Mouse (Mus musculus): Measurements from ENCODE around the gene Etl4.

The Etl4 gene

DNA sequence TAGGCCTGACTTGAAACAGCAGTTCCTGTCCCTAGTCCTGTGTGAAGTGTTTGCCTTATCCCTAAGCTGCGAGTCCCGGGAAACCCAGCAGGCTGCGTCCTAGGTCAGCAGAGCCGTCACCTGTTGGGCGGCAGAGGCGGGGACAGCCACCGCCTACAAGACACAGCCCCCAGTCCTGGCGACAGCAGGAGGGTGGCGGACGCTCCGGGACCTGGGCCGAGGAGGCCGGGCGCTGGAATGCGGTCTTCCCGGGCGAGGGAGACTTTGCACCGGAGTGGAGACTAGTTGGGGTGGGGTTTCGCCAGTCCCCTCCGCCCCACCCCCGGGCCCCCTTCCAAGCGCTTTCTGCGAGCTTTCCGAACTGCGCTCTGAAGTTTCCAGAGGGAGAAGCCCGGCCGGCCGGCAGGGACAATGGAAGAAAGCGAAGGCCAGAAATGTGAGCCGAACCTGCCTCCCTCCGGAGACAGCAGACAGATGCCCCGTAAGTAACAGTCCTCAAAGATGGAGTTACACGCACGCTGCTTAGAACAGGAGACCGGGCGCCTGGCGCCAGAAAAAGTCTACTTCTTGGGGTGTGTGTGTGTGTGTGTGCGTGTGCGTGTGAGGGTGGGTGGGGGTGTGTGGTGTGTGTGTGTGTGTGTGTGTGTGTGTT lies 610.0 kb downstream of the Etl4 start:
- no peak for DNase-seq (ENCODE audit: low read depth, low spot score)

DNA sequence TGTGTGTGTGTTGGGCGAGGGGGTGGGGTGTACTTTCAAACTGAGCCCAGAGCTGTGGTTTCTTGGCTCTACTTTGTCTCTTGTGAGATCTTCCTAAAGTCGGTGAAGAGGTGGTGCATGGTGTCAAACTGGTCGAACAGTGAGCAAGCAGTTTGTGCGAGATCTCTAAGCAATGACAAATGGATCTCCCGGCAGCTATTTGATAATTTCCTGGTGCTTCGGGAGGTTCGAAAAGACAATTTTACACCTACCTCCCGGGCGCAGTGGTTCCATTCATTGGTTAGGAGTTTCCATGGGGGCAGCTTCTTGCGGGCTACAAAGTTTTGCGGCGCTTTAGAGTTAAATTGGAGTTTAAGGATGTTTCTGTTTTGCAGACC lies 610.5 kb downstream of the Etl4 start:
- no peak for DNase-seq (ENCODE audit: low read depth, low spot score)

DNA sequence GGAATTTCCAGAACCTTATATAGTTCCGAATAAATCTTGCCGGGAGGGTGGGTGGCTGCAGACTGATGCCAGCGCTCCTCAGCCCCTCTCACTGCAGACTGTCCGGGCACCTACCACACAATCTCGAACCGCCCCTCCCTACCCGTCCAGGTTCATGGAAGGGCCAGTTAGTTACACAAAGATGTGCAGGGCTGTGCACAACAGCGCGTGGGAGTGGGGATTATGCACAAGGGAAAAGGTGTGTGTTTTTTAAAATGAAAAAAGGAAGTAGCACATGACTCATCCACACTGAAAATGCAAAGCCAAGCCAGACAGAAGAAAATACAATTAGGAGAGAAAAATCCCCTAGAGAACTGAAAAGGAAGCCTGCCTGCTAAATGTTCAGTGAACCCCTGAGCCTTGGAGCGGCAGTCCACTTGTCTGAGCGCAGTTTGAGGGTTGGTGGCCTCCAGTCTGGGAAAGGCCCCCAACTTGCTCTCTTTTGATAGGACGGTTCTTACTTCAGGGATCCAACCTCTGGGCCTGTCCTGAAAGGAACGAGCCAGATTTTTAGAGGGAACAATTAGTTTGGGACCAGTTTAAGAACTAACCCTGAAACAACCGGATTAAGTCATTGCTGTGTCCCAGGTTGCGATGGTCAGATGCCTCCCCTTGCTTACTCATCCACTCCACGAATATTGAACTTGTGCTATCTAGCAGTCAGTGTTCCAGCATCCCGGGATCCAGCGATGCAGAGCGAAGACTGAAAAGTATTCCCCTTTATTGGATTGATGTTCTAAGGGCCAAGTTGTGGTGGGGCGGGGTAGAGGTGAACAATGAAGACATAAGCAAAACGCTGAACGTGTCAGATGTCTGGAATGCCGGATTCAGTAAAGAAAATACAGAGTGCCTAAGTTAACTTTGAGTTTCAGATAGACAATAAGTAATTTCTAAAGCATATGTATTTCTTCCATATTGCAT lies 611.3 kb downstream of the Etl4 start:
- DNase-seq (ENCODE audit: low read depth, low spot score): no peak

DNA sequence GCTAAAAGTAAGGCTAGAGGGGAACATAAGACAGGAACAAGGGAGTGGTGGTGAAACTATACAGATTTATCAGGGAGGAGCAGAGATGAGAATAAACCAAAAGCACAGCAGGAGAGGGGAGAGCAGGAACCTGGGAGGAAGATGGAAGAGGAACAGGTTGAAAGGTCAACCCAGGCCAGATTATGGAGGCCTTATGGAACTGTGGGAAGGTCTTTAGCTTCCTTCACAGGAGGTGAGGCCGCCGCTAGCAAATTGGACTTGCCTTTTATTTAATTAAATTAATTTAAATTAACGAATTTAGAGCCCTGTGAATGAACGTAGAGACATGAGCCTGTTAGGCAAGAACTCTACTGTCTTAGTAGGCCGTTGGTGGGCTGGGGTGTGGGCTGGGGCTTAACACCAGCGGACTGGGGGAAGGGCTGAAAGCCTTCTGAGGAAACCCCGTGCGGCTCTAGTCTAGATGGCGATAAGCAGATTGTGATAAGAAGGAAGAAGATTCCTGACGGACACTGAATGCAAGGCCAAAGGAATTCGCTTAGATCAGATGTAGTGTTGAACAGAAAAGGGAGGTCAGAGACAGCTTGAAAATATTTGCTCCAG lies 612.2 kb downstream of the Etl4 start:
- no peak for DNase-seq (ENCODE audit: low read depth, low spot score)

DNA sequence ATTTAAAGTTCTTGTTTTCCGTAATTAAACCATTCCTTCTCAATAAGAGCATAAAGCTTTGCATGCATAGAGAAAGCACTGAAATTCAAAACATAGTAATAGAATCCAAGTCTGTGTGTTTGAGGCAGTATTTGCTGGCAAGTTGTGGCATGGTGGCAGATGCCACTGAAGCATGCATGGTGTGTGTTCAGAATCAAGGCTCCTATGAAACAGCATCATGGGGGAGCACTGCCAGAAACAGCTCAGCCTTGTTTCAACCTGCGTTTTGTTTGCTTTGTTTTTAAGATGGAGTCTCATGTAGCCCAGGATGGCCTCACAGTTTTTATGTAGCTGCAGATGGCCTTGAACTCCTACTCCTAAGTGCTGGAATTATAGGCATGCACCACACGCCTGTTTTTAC lies 614.1 kb downstream of the Etl4 start:
- no peak for DNase-seq (ENCODE audit: low read depth, low spot score)

DNA sequence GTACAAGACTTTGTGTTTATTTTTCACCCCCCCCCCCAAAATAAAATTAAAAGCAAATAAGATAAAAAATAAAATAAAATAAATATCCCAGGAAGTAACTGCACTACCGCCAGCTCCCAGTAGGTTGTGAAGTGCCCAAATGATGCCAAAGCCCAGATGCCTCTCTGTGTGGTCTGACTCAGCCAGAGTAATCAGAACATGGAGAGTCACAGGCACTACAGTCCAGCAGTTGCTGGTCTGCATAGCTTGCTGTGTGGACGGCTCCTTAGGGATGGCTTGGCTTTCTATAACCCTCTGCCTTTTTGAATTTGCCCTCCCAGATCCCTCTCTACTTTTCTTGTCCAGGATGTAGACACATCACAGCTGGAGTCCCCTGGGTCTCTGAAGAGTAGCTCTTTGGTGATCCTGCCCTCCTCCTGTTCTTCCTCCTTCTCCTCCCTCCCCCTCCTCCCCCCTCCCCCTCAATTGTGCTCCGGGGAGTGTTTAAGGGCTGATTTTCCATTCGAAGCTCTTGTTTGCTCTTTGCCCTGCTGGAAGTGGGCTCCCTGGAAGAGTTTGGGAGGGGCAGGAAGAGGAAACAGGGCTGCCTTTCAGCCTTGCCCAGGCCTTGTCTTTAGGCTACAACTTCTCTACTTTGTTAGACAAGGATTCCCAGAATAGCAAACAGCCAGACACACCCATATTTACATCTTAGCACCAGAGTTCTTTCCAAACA lies 616.5 kb downstream of the Etl4 start:
- no peak for DNase-seq (ENCODE audit: low read depth, low spot score)

DNA sequence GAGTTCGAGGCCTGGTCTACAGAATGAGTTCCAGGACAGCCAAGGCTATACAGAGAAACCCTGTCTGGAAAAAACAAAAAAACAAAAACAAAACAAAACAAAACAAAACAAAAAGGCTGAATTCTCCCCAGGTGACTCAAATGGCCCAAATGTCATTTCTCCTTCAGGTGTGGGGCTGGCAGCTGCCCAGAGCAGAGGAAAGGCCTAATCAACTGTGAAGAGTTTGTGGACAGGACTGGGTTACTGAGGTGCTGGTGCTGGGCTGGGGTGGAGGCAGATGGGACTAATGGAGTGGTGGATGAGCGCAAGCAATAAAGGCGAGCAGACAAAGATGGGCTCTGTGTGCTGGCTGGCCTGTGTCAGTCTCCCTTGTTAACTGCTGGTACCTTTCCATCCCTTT lies 617.3 kb downstream of the Etl4 start:
- no peak for DNase-seq (ENCODE audit: low read depth, low spot score)

GRCm38 (mm10) chr2:20532623-20533022 lies 623.0 kb downstream of the Etl4 start:
- DNase-seq (ENCODE audit: low read depth, low spot score): no peak

GRCm38 (mm10) chr2:20537785-20538184 lies 628.2 kb downstream of the Etl4 start:
- DNase-seq (ENCODE audit: low read depth, low spot score): no peak

DNA sequence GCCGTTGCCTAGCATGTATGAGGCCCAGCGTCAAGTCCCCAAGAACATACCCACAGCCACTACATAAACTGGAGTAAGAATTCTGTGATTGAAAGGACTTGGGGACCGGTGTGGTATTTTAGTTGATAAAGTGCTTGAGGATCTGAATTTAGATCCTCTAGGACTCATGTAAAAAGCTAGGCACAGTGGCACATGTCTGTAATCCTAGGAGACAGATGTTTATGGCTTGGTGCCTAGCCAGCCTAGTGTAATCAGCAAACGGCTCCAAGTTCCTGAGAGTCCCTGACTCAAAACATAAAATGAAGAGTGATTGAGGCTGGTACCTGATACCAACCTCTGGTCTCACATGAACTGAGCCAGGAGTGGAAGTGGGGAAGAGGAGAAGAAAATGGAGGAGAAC lies 629.3 kb downstream of the Etl4 start:
- no peak for DNase-seq (ENCODE audit: low read depth, low spot score)

GRCm38 (mm10) chr2:20541261-20541660 lies 631.7 kb downstream of the Etl4 start:
- no peak for DNase-seq (ENCODE audit: low read depth, low spot score)

DNA sequence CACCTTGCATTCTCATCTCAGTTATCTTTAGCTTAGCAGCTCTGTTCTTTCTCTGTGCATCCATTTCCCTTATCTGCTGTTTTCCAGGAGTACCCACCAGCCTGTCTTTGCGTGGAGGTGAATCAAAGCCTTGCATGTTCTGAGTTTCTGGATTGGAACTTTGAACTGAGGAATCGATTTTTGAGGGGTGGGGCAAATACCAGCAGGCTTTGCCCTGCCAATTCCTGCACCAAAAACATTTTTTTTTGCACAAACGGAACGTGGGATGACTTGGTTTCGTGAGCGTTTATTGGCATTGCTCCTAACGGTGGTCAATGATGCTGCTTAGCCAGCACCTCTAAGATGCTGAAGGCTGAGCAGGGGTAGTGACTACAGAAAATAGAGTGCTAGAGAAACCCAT lies 632.7 kb downstream of the Etl4 start:
- no peak for DNase-seq (ENCODE audit: low read depth, low spot score)

DNA sequence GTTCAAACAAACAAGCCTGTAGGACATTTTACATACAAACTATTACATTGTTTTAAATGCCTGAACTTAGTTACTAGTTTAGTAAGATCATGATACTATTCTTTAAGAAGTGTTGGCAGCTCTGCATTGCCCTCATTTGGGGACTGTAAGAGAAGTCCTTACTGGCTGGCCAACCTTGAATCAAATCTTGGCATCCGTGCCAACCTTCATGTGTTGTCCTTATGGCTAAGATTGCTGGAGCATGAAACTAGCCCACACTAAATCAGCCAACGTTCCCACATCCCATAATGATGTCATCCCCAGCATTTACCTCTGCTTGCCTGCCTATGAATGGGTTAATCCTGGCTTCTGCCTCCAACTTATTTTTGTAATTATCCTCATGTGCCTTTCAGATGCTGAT lies 636.0 kb downstream of the Etl4 start:
- no peak for DNase-seq (ENCODE audit: low read depth, low spot score)

- no peak for DNase-seq (ENCODE audit: low read depth, low spot score)
Observed at GRCm38 (mm10) chr2:20546496-20547348, 637.1 kb downstream of the Etl4 start.

- no peak for DNase-seq (ENCODE audit: low read depth, low spot score)
Observed at GRCm38 (mm10) chr2:20547349-20547677, 637.7 kb downstream of the Etl4 start.

- no peak for DNase-seq (ENCODE audit: low read depth, low spot score)
Observed at GRCm38 (mm10) chr2:20547686-20548624, 638.4 kb downstream of the Etl4 start.

- DNase-seq (ENCODE audit: low read depth, low spot score): no peak
Observed at GRCm38 (mm10) chr2:20549065-20549464, 639.5 kb downstream of the Etl4 start.

- DNase-seq (ENCODE audit: low read depth, low spot score): no peak
Observed at GRCm38 (mm10) chr2:20549996-20550395, 640.4 kb downstream of the Etl4 start.

DNA sequence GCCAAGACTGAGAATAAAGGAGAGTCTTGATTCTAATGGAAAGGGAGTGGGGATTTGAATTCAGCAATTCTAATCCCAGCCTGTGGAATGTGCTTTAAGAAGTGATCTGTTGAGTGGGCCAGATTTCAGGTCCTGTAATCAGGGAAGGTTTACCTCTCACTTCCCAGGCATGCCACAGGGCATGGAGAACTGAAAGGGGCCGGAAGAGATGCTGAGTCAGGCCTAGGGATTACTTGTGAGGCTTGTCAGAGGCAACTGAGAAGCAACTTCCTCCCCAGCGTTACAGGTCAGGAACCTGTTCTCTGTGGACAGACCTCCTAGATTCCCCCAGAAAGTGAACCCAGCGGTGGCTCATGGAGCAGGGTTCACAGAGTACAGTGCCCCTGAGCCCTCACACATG lies 646.1 kb downstream of the Etl4 start:
- no peak for DNase-seq (ENCODE audit: low read depth, low spot score)

DNA sequence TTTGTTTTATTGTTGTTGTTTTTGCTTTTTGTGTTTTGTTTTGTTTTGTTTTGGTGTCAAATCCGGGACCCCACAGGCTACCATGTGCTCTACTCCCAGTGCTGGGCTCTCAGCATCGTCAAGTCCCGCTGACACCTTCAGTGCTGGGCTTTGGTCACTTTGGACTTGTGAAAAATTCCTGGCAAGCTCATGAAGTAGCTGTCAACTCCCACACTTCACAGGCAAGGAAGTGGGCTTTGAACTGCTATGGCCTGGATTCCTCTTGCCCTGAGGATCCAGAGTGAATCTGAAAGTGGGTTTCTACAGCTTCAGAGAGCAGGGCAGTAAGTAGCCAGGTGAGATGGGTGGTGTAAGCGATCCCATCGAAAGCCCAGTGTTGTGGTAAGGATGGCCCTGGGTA lies 649.5 kb downstream of the Etl4 start:
- no peak for DNase-seq (ENCODE audit: low read depth, low spot score)

All from brain, embryonic 18.5 days (tissue).